ENCODE assay signal across 9 mouse cellular contexts in genomic region chr7:100637657-100638056, GRCm38 (mm10). TPM values are rescaled to one million over a fixed set of nuclear protein-coding genes. Genes with fewer than 3 reads are reported as not detected.
DNase-seq lines count a peak whose midpoint lies in the region; ATAC-seq and TF ChIP-seq lines count a peak whose summit lies in the region.
"Had no signal": no experiment of that assay in that cellular context is flagged by ENCODE, and none has a peak within 500 bp of the region (broad histone marks: within the 10 kb centered on the region; RNA-seq: fewer than 3 reads in every experiment).

No protein-coding gene starts in this region.

- no peaks in the 10 kb centered on the region for H3K4me1 ChIP-seq in heart, embryonic 10.5 days
- no peaks in the 10 kb centered on the region for H3K4me1 ChIP-seq in lung, adult 2 months (ENCODE audit: control insufficient read depth, insufficient read depth, low read length)
- H3K4me1 ChIP-seq: neural tube, embryonic 13.5 days had no signal

- 4% methylated on average over 1 of the region's 1 CpGs for WGBS in heart, embryonic 10.5 days
- WGBS in lung, adult 2 months: 0% methylated on average over 1 of the region's 1 CpGs

- H3K9me3 ChIP-seq in heart, embryonic 10.5 days: no peaks in the 10 kb centered on the region
- H3K9me3 ChIP-seq: neural tube, embryonic 13.5 days had no signal

- H3K36me3 ChIP-seq in heart, embryonic 10.5 days: peaks cover 34% of the 10 kb centered on the region

- no peak overlapping the region for H3K27ac ChIP-seq in heart, embryonic 10.5 days
- H3K27ac ChIP-seq: neural tube, embryonic 13.5 days had no signal

- TF ChIP-seq CTCF in lung, adult 2 months (IDR thresholded peaks at IDR 0.05; ENCODE audit: insufficient read depth, low read length): peak; percentile 34; the same call in 1 of the 2 replicates

- no peak; the same call in 1 of the 2 replicates for ATAC-seq in megakaryocyte, adult 5-6 weeks (ENCODE audit: poor library complexity, severe bottlenecking)

- TF ChIP-seq POLR2A in lung, adult 2 months (IDR thresholded peaks at IDR 0.05; ENCODE audit: borderline replicate concordance, extremely low read depth, low read depth, low read length): no peak

- H3K4me3 ChIP-seq in heart, embryonic 10.5 days: no peak overlapping the region
- no peak overlapping the region for H3K4me3 ChIP-seq in lung, adult 2 months (replicated peaks; ENCODE audit: extremely low read depth, low read depth, low read length)
- H3K4me3 ChIP-seq: neural tube, embryonic 13.5 days had no signal

- peak; percentile 52 for DNase-seq in heart, postnatal 4 days
- DNase-seq in heart, embryonic 10.5 days (ENCODE audit: low spot score): no peak
- DNase-seq in B cell, adult 2 months: peak; percentile 19 to 40
- DNase-seq in T-cell, adult 2 months (ENCODE audit: low spot score): peak; percentile 18
- no peak for DNase-seq in lung, adult 2 months
- no peak for DNase-seq in frontal cortex, postnatal 36 days (ENCODE audit: low spot score in 2 of 2)
- DNase-seq in urinary bladder, postnatal 36 days (ENCODE audit: low spot score in 2 of 2): no peak

- H3K27me3 ChIP-seq in heart, embryonic 10.5 days (ENCODE audit: insufficient read depth, poor library complexity, severe bottlenecking): no peaks in the 10 kb centered on the region
- H3K27me3 ChIP-seq: neural tube, embryonic 13.5 days had no signal

RNA-seq across cellular contexts. Expression of gene Plekhb1, which starts 24.6 kb away (rescaled TPM):
- total RNA-seq in heart, postnatal 4 days (2021): 1 to 10 TPM in 1 of 2 experiments, under 1 TPM in 1; 0.65 to 1.5 TPM
- polyA plus RNA-seq in heart, embryonic 10.5 days (2016; fragmentation: Nextera tagmentation; extraction: Ambion mirVana): 1.6 and 2.4 TPM in 2 replicates
- polyA plus RNA-seq in lung, adult 2 months (2012; rRNA removed): 181 and 197 TPM in 2 replicates
- not detected in 2 replicates for total RNA-seq in megakaryocyte, adult 5-6 weeks (2015)
- total RNA-seq in megakaryocyte, adult 5-6 weeks (2017): not detected in 2 replicates

RNA-seq across cellular contexts. Expression of gene Mrpl48, which starts 29.6 kb away (rescaled TPM):
- total RNA-seq in heart, postnatal 4 days (2021): 10 to 100 TPM; 74.9 to 78.5 TPM
- polyA plus RNA-seq in heart, embryonic 10.5 days (2016; fragmentation: Nextera tagmentation; extraction: Ambion mirVana): 75.7 and 78.8 TPM in 2 replicates
- polyA plus RNA-seq in lung, adult 2 months (2012; rRNA removed): 5.9 and 10.4 TPM in 2 replicates
- total RNA-seq in megakaryocyte, adult 5-6 weeks (2015): 49.4 and 54.0 TPM in 2 replicates
- total RNA-seq in megakaryocyte, adult 5-6 weeks (2017): 62.2 and 83.3 TPM in 2 replicates

RNA-seq across cellular contexts. Expression of gene Rab6a, which starts 30.4 kb away (rescaled TPM):
- total RNA-seq in heart, postnatal 4 days (2021): 10 to 100 TPM; 84.1 to 84.7 TPM
- polyA plus RNA-seq in heart, embryonic 10.5 days (2016; fragmentation: Nextera tagmentation; extraction: Ambion mirVana): 89.5 and 106 TPM in 2 replicates
- 30.3 and 42.9 TPM in 2 replicates for polyA plus RNA-seq in lung, adult 2 months (2012; rRNA removed)
- total RNA-seq in megakaryocyte, adult 5-6 weeks (2015): 102 and 106 TPM in 2 replicates
- 87.5 and 100 TPM in 2 replicates for total RNA-seq in megakaryocyte, adult 5-6 weeks (2017)

Comparison
In these comparisons a context has a peak if more than half of its experiments do, and no peak if none do; other contexts are left out.
1. DNase-seq: peak in heart, postnatal 4 days (single experiment), B cell, adult 2 months (2 of 2) and T-cell, adult 2 months (single experiment); none in heart, embryonic 10.5 days (single experiment), lung, adult 2 months (single experiment), frontal cortex, postnatal 36 days (0 of 2) and urinary bladder, postnatal 36 days (0 of 2).